Mouse (Mus musculus): ENCODE measurements around the gene Shank2. TPM values are rescaled to one million over a fixed set of nuclear protein-coding genes. Genes with fewer than 3 reads are reported as not detected.

The Shank2 gene
- total and polyA plus RNA-seq, 3 experiments: not detected

GRCm38 (mm10) chr7:143986281-143986680 lies 15.4 kb upstream of the Shank2 start:
- Histone ChIP-seq H3K9ac (ENCODE audit: insufficient read depth, low read depth) (no peak overlapping the region), H3K4me3 (replicated peaks in 1 of 3; ENCODE audit: low read depth in 2 of 3, low read length in 2 of 3, poor library complexity in 1 of 3) (no peak overlapping the region), H3K4me1 (ENCODE audit: control insufficient read depth in 1 of 2, insufficient read depth in 2 of 2) (no peaks in the 10 kb centered on the region), H3K27me3 (replicated peaks) (peaks cover 77% of the 10 kb centered on the region), H3K27ac (ENCODE audit: insufficient read depth, low read depth) (no peak overlapping the region), H3K36me3 (replicated peaks in 1 of 2; ENCODE audit: control insufficient read depth in 1 of 2, insufficient read depth in 1 of 2, low read length in 1 of 2) (no peaks in the 10 kb centered on the region), H3K9me3 (replicated peaks; ENCODE audit: low read length) (peaks cover 8% of the 10 kb centered on the region), H3K4me2 (ENCODE audit: insufficient read depth, low read depth, poor library complexity, severe bottlenecking) (no peak overlapping the region), H3K79me2 (replicated peaks; ENCODE audit: control insufficient read depth, extremely low read depth, insufficient read depth, poor library complexity, severe bottlenecking) (no peaks in the 10 kb centered on the region)
- in situ Hi-C loops (cut with MboI; ENCODE audit: low pct_ligation_motif_present, low pct_unique_long_range_greater_than_20kb, low sequenced_read_pairs): no loop called here
- dilution Hi-C loops (cut with MboI; ENCODE audit: extremely low pct_ligation_motif_present, extremely low pct_unique_long_range_greater_than_20kb, low sequenced_read_pairs): no loop called here
- DNase-seq (ENCODE audit: extremely low read depth): no peak
- TF ChIP-seq E2F4 (IDR thresholded peaks at IDR 0.05; ENCODE audit: insufficient replicate concordance, low read depth, low read length) (no peak), USF2 (conservative IDR thresholded peaks at IDR 0.05; ENCODE audit: low read depth, low read length) (no peak), ELF1 (IDR thresholded peaks at IDR 0.05; ENCODE audit: low read depth, low read length) (no peak), MAFK (IDR thresholded peaks at IDR 0.05; ENCODE audit: insufficient replicate concordance, low read length) (no peak), RAD21 (IDR thresholded peaks at IDR 0.05; ENCODE audit: low read depth, low read length) (no peak), SMC3 (IDR thresholded peaks at IDR 0.05; ENCODE audit: low read depth, low read length) (no peak), NRF1 (IDR thresholded peaks at IDR 0.05; ENCODE audit: low read depth, low read length) (no peak), ZMIZ1 (IDR thresholded peaks at IDR 0.05; ENCODE audit: low read depth, low read length) (no peak), MYC (IDR thresholded peaks at IDR 0.05; ENCODE audit: low read depth, low read length) (no peak), EP300 (IDR thresholded peaks at IDR 0.05; ENCODE audit: low read length) (no peak), POLR2AphosphoS2 (IDR thresholded peaks at IDR 0.05; ENCODE audit: low read depth, low read length) (no peak), SIN3A (IDR thresholded peaks at IDR 0.05; ENCODE audit: low read length) (no peak), JUND (conservative IDR thresholded peaks at IDR 0.05; ENCODE audit: low read depth, low read length) (no peak), ZKSCAN1 (IDR thresholded peaks at IDR 0.05; ENCODE audit: borderline replicate concordance, low read depth, low read length) (no peak)

- Histone ChIP-seq H3K4me1 (ENCODE audit: control insufficient read depth in 1 of 2, insufficient read depth in 2 of 2) (no peaks in the 10 kb centered on the region), H3K79me2 (replicated peaks; ENCODE audit: control insufficient read depth, extremely low read depth, insufficient read depth, poor library complexity, severe bottlenecking) (no peaks in the 10 kb centered on the region), H3K9ac (ENCODE audit: insufficient read depth, low read depth) (no peak overlapping the region), H3K4me3 (replicated peaks in 1 of 3; ENCODE audit: low read depth in 2 of 3, low read length in 2 of 3, poor library complexity in 1 of 3) (no peak overlapping the region), H3K36me3 (replicated peaks in 1 of 2; ENCODE audit: control insufficient read depth in 1 of 2, insufficient read depth in 1 of 2, low read length in 1 of 2) (no peaks in the 10 kb centered on the region), H3K4me2 (ENCODE audit: insufficient read depth, low read depth, poor library complexity, severe bottlenecking) (no peak overlapping the region), H3K9me3 (replicated peaks; ENCODE audit: low read length) (no peaks in the 10 kb centered on the region), H3K27me3 (replicated peaks) (peaks cover 71% of the 10 kb centered on the region), H3K27ac (ENCODE audit: insufficient read depth, low read depth) (no peak overlapping the region)
- DNase-seq (ENCODE audit: extremely low read depth): no peak
- dilution Hi-C loops (cut with MboI; ENCODE audit: extremely low pct_ligation_motif_present, extremely low pct_unique_long_range_greater_than_20kb, low sequenced_read_pairs) (no loop called here), in situ Hi-C loops (cut with MboI; ENCODE audit: low pct_ligation_motif_present, low pct_unique_long_range_greater_than_20kb, low sequenced_read_pairs) (no loop called here)
- no peak for TF ChIP-seq ZKSCAN1 (IDR thresholded peaks at IDR 0.05; ENCODE audit: borderline replicate concordance, low read depth, low read length)
- TF ChIP-seq ETS1 (conservative IDR thresholded peaks at IDR 0.05; ENCODE audit: low read depth, low read length): no peak
- no peak for TF ChIP-seq TCF12 (IDR thresholded peaks at IDR 0.05; ENCODE audit: low read depth, low read length)
- no peak for TF ChIP-seq POLR2A (IDR thresholded peaks at IDR 0.05; ENCODE audit: low read depth, low read length)
- TF ChIP-seq MAFK (IDR thresholded peaks at IDR 0.05; ENCODE audit: insufficient replicate concordance, low read length): no peak
- TF ChIP-seq KAT2A (IDR thresholded peaks at IDR 0.05; ENCODE audit: insufficient replicate concordance, low read length): no peak
- TF ChIP-seq NRF1 (IDR thresholded peaks at IDR 0.05; ENCODE audit: low read depth, low read length): no peak
- no peak for TF ChIP-seq HCFC1 (IDR thresholded peaks at IDR 0.05; ENCODE audit: low read depth, low read length)
These were observed 10.6 kb upstream of the Shank2 start for GRCm38 (mm10) chr7:143991160-143991559.
